Mouse (Mus musculus) c-Kit-negative CD71-positive TER-119-positive erythroid progenitor cells, embryonic 14.5 days (primary cell): Measurements from ENCODE around the gene Tal1.

ENCODE experiments used
- DNase-seq: peaks from one replicate; pipeline ENCODE4 v3.0.0-alpha.2; 2013; ENCODE audit warnings: low read depth, low spot score

Gene Tal1

GRCm38 (mm10) chr4:115111167-115111566 is 54.9 kb downstream of the Tal1 start:
- no peak for DNase-seq

- no peak for DNase-seq
Observed at GRCm38 (mm10) chr4:115113266-115113665, 57.0 kb downstream of the Tal1 start.

- no peak for DNase-seq
Observed at GRCm38 (mm10) chr4:115119642-115120041, 63.4 kb downstream of the Tal1 start.

GRCm38 (mm10) chr4:115121162-115121561 is 64.9 kb downstream of the Tal1 start:
- no peak for DNase-seq
